Mouse (Mus musculus): ENCODE data around the gene Gna15.

- no peak for TF ChIP-seq POLR2A (IDR thresholded peaks at IDR 0.05; ENCODE audit: insufficient read depth, low read depth, low read length)
- no peak for TF ChIP-seq CTCF (IDR thresholded peaks at IDR 0.05)
- TF ChIP-seq EP300 (IDR thresholded peaks at IDR 0.05; ENCODE audit: insufficient read depth, low read depth, low read length) = no peak
Measured at GRCm38 (mm10) chr10:81473003-81473451, 51.0 kb downstream of the Gna15 start.

Measured in heart, adult 2 months (tissue).